Mouse (Mus musculus) bone marrow, adult 2 months (tissue): Measurements from ENCODE around the gene Dusp6. TPM values are rescaled to one million over a fixed set of nuclear protein-coding genes. Genes with fewer than 3 reads are reported as not detected.

Experiments
- H3K27ac ChIP-seq: fragments of 200-500 bp; 2 replicates; pipeline ENCODE4 v1.5.1; 2012; ENCODE audit warnings: low read depth, mild to moderate bottlenecking, control low read depth, inconsistent platforms, low read length; ENCODE audit not compliant: control insufficient read depth, poor library complexity, insufficient read depth
- H3K4me1 ChIP-seq: fragments of 200-500 bp; 2 replicates; pipeline ENCODE4 v1.6.1; 2011; ENCODE audit warnings: low read length; ENCODE audit not compliant: control insufficient read depth, insufficient read depth
- H3K4me3 ChIP-seq: fragments of 200-500 bp; replicated peaks from 2 replicates; pipeline ENCODE3; 2011; ENCODE audit warnings: mild to moderate bottlenecking, low read depth, low read length, control low read depth; ENCODE audit not compliant: control insufficient read depth
- CTCF ChIP-seq: fragments of 200-500 bp; IDR thresholded peaks from 2 replicates; pipeline ENCODE4 v1.5.1; 2011; ENCODE audit warnings: low read length, control low read depth; ENCODE audit not compliant: control insufficient read depth, insufficient read depth
- POLR2A ChIP-seq: fragments of 200-500 bp; IDR thresholded peaks from 2 replicates; pipeline ENCODE4 v1.6.1; 2011; ENCODE audit warnings: low read depth, mild to moderate bottlenecking, control low read depth, low read length, borderline replicate concordance; ENCODE audit not compliant: control insufficient read depth
- WGBS: fragments of 180-500 bp; shearing (Covaris S2); methylation state at CpG from one replicate; pipeline ENCODE4 v1.1.7; 2018; 5-methylcytosine and 5-hydroxymethylcytosine counted together
- polyA plus RNA-seq: library from polyadenylated mRNA; stranded (reverse); fragments of >200 nt; gene quantifications from 2 replicates; pipeline ENCODE4 v1.2.4, GENCODE M21; 2011; ENCODE audit warnings: low replicate concordance; ENCODE audit not compliant: missing spikeins, insufficient read depth, insufficient read length

Gene Dusp6
- polyA plus RNA-seq, 1 experiment: 43.1 TPM

- no peak overlapping the region for H3K4me3 ChIP-seq
- no peaks in the 10 kb centered on the region; the same call in 1 of the 2 replicates for H3K4me1 ChIP-seq
- no peak for TF ChIP-seq CTCF
- TF ChIP-seq POLR2A: no peak
- H3K27ac ChIP-seq: no peak overlapping the region
- WGBS: 81% methylated on average over 10 of the region's 10 CpGs
These were observed 7.0 kb upstream of the Dusp6 start for GRCm38 (mm10) chr10:99255830-99256570.

- no peak overlapping the region for H3K4me3 ChIP-seq
- WGBS: 41% methylated on average over 5 of the region's 5 CpGs
- H3K27ac ChIP-seq: no peak overlapping the region
- no peaks in the 10 kb centered on the region; the same call in 1 of the 2 replicates for H3K4me1 ChIP-seq
- TF ChIP-seq POLR2A (no peak), CTCF (no peak)
These were observed 5.5 kb upstream of the Dusp6 start for GRCm38 (mm10) chr10:99257531-99257930.

GRCm38 (mm10) chr10:99259840-99260239 lies 3.2 kb upstream of the Dusp6 start:
- Histone ChIP-seq H3K4me3 (no peak overlapping the region), H3K27ac (no peak overlapping the region), H3K4me1 (no peaks in the 10 kb centered on the region; the same call in 1 of the 2 replicates)
- no peak for TF ChIP-seq CTCF
- no peak for TF ChIP-seq POLR2A
- 35% methylated on average over 8 of the region's 8 CpGs for WGBS

- H3K27ac ChIP-seq: peak overlapping the region; percentile 98
- H3K4me1 ChIP-seq: no peaks in the 10 kb centered on the region; the same call in 1 of the 2 replicates
- WGBS: under 1% methylated on average over 30 of the region's 30 CpGs
- peak overlapping the region; percentile 76 for H3K4me3 ChIP-seq
- peak; percentile 11; the same call in 1 of the 2 replicates for TF ChIP-seq CTCF
- no peak for TF ChIP-seq POLR2A
These were observed 1.8 kb upstream of the Dusp6 start for GRCm38 (mm10) chr10:99261151-99261635.

- peak overlapping the region; percentile 76 for H3K4me3 ChIP-seq
- H3K4me1 ChIP-seq: no peaks in the 10 kb centered on the region; the same call in 1 of the 2 replicates
- under 1% methylated on average over 62 of the region's 62 CpGs for WGBS
- peak overlapping the region; percentile 98 for H3K27ac ChIP-seq
- TF ChIP-seq POLR2A (peak; percentile 64; the same call in 1 of the 2 replicates), CTCF (no peak)
These were observed 1.3 kb upstream of the Dusp6 start for GRCm38 (mm10) chr10:99261636-99262318.

- no peaks in the 10 kb centered on the region; the same call in 1 of the 2 replicates for H3K4me1 ChIP-seq
- WGBS: under 1% methylated on average over 20 of the region's 20 CpGs
- H3K4me3 ChIP-seq: peak overlapping the region; percentile 87
These were observed 638 bp upstream of the Dusp6 start for GRCm38 (mm10) chr10:99262319-99262866.

GRCm38 (mm10) chr10:99263419-99264221 lies 589 bp downstream of the Dusp6 start:
- peak overlapping the region; percentile 98 for H3K27ac ChIP-seq
- H3K4me1 ChIP-seq: no peaks in the 10 kb centered on the region; the same call in 1 of the 2 replicates
- TF ChIP-seq CTCF (no peak), POLR2A (no peak)

More at GRCm38 (mm10) chr10:99262319-99262866, 638 bp upstream of the Dusp6 start:
- no peak for TF ChIP-seq POLR2A
- no peak for TF ChIP-seq CTCF
- peak overlapping the region; percentile 98 for H3K27ac ChIP-seq

More at GRCm38 (mm10) chr10:99263419-99264221, 589 bp downstream of the Dusp6 start:
- WGBS: under 1% methylated on average over 66 of the region's 66 CpGs
- peak overlapping the region; percentile 87 for H3K4me3 ChIP-seq
